Mouse (Mus musculus) lung, postnatal 0 days (tissue): ENCODE data around the gene Sgsm2. TPM values are rescaled to one million over a fixed set of nuclear protein-coding genes. Genes with fewer than 3 reads are reported as not detected.

Experiments
- ATAC-seq: fragments of 200-750 bp; cut with Nextera tagmentation; 2 replicates; pipeline ENCODE4 v1.8.0; 2017; ENCODE audit warnings: moderate library complexity
- DNase-seq: peaks from one replicate; pipeline ENCODE4 v3.0.0-alpha.2; 2016; ENCODE audit warnings: low spot score
- H3K27ac ChIP-seq: fragments of 300-500 bp; sonication (generic); 2 replicates; pipeline ENCODE4 v1.5.1; 2014; ENCODE audit warnings: antibody characterized with exemption, mild to moderate bottlenecking, low read length, mixed read lengths
- H3K27me3 ChIP-seq: fragments of 300-500 bp; sonication (generic); replicated peaks from 2 replicates; pipeline ENCODE4 v1.6.1; 2014; ENCODE audit warnings: low read length, mixed read lengths; ENCODE audit not compliant: insufficient read depth
- H3K36me3 ChIP-seq: fragments of 300-500 bp; sonication (generic); 2 replicates; pipeline ENCODE4 v1.6.1; 2014; ENCODE audit warnings: low read length, mixed read lengths; ENCODE audit not compliant: insufficient read depth
- H3K4me1 ChIP-seq: fragments of 300-500 bp; sonication (generic); 2 replicates; pipeline ENCODE4 v1.6.1; 2014; ENCODE audit warnings: antibody characterized with exemption, low read depth, low read length, mixed read lengths; ENCODE audit not compliant: insufficient read depth
- H3K4me2 ChIP-seq: fragments of 300-500 bp; sonication (generic); replicated peaks from 2 replicates; pipeline ENCODE4 v1.6.1; 2014; ENCODE audit warnings: low read depth, mild to moderate bottlenecking, low read length, moderate library complexity, mixed read lengths
- H3K4me3 ChIP-seq: fragments of 300-500 bp; sonication (generic); 2 replicates; pipeline ENCODE4 v1.5.1; 2014; ENCODE audit warnings: low read depth, low read length
- H3K9ac ChIP-seq: fragments of 300-500 bp; sonication (generic); replicated peaks from 2 replicates; pipeline ENCODE4 v1.6.1; 2014; ENCODE audit warnings: low read depth, mild to moderate bottlenecking
- H3K9me3 ChIP-seq: fragments of 300-500 bp; sonication (generic); 2 replicates; pipeline ENCODE4 v1.6.1; 2016; ENCODE audit warnings: low read length, mixed read lengths
- CTCF ChIP-seq: IDR thresholded peaks from 2 replicates; pipeline ENCODE4 v1.5.1; 2016; ENCODE audit warnings: antibody characterized with exemption, mild to moderate bottlenecking
- EP300 ChIP-seq: IDR thresholded peaks from 2 replicates; pipeline ENCODE4 v1.6.1; 2016; ENCODE audit warnings: antibody characterized with exemption, mild to moderate bottlenecking, control low read depth
- WGBS: fragments of 180-500 bp; shearing (Covaris S2); extraction: QIAGEN DNeasy Blood & Tissue Kit; methylation state at CpG from one replicate; pipeline ENCODE4 v1.1.7; 2014; 5-methylcytosine and 5-hydroxymethylcytosine counted together
- polyA plus RNA-seq: library from polyadenylated mRNA; unstranded; fragments of >200 nt; fragmentation: Nextera tagmentation; extraction: Ambion mirVana; gene quantifications from 2 replicates; pipeline ENCODE4 v1.2.1, GENCODE M21; 2015

Sgsm2 gene
- polyA plus RNA-seq, 1 experiment from 2014 or later, result 2.5 TPM

DNA sequence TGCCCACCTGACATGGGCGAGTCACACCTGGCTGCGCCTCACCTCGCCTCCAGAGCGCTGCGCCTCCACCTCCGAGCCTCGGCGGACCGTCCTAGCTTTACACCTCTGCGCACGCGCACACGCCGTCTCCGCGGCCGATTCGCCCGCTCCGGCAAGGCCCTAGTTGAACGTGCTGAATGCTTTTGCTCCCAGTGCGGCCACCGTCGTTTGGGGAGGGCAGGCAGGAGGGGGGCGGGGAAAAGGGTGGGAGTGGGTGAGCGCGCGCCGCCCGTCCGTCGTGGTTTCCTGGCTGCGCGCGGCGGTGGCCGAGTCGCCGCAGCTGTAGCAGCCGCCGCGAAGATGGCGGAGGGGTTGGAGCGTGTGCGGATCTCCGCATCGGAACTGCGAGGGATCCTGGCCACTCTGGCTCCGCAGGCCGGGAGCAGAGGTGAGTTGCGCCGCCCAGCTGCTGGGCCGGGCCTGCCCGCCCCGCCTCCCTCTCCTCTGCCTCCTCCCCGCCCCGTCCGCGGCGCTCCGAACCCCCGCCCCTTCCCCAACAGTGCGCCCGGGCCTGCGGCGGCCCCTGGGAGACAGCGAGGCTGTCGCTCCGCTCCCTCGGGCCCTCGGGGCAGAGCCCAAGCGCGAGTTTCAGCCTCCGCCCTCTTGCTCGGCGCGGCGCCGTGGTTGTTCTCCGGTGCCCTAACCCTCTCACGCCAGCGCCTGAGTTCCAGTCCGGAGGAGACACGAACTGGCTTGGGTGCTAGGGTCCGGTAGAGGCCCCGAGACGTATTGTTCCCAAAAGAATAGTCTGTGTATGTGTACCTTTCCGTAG, 28.9 kb upstream of the Sgsm2 start, which contains the start of the genes Smg6 and Srr:
TSS of gene Smg6 (plus strand) at position 247 of the 811 bp plus-strand sequence.
TSS of gene Srr (minus strand) at position 372 of the 811 bp plus-strand sequence.
- no peaks in the 10 kb centered on the region for H3K27me3 ChIP-seq
- peak; percentile 96 for ATAC-seq
- H3K4me2 ChIP-seq, result peak within 1 kb of the TSS; percentile 60
- H3K9me3 ChIP-seq, result no peaks in the 10 kb centered on the region
- DNase-seq, result peak; percentile 98
- H3K4me1 ChIP-seq, result peaks cover 9% of the 10 kb centered on the region; the same call in 1 of the 2 replicates
- TF ChIP-seq CTCF, result no peak; the same call in 1 of the 2 replicates
- no peak for TF ChIP-seq EP300
- H3K36me3 ChIP-seq, result 0 out of 2 replicates have a peak, but pooled peaks cover 5% of the 10 kb centered on the region
- peak within 1 kb of the TSS; percentile 95 for H3K9ac ChIP-seq
- peak within 1 kb of the TSS; percentile 90 for H3K4me3 ChIP-seq
- WGBS, result under 1% methylated on average over 51 of the region's 88 CpGs
- H3K27ac ChIP-seq, result peak within 1 kb of the TSS; percentile 98

DNA sequence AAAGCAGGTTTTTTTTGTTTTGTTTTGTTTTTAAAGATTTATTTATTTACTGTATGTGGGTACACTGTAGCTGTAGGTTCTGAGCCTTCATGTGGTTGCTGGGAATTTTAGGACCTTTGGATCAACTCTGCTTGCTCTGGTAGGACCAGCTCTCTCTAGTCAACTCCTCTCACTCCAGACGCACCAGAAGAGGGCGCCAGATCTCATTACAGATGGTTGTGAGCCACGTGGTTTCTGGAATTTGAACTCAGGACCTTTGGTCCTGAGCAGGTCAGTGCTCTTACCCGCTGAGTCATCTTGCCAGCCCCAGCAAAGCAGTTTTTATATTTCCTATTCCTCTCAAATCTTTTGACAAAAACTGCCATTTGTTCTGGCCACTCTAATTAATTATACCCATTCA, 27.3 kb upstream of the Sgsm2 start:
- Histone ChIP-seq H3K4me2 (no peak overlapping the region), H3K27ac (no peak overlapping the region), H3K4me3 (no peak overlapping the region), H3K4me1 (peaks cover 9% of the 10 kb centered on the region; the same call in 1 of the 2 replicates), H3K9ac (no peak overlapping the region), H3K36me3 (0 out of 2 replicates have a peak, but pooled peaks cover 1% of the 10 kb centered on the region), H3K27me3 (no peaks in the 10 kb centered on the region), H3K9me3 (no peaks in the 10 kb centered on the region)
- TF ChIP-seq CTCF, result peak; percentile 56
- no peak for TF ChIP-seq EP300
- peak; percentile 42 for DNase-seq
- WGBS, result 46% methylated on average over 4 of the region's 4 CpGs
- ATAC-seq, result no peak

DNA sequence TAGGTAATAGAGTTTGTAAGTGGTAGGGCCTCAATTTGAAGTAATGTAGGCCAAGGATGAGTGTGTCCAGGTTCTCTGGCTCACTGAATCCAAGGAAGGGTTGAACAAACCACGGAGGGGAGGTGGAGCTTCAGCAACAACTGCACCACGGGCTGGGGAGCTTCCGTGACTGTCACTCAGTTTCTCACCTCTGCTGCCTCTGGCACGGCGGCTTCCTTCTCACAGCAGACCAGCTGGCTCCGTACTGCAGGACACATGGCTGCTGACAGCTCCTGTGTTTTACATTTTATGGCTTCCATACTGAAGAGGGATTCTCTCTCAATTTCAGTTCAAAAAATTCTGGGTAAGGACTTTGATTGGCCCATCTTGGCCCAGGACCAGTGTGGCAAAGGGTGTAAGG, 22.4 kb upstream of the Sgsm2 start:
- Histone ChIP-seq H3K4me3 (no peak overlapping the region), H3K9me3 (no peaks in the 10 kb centered on the region), H3K27me3 (no peaks in the 10 kb centered on the region), H3K4me2 (no peak overlapping the region), H3K4me1 (no peaks in the 10 kb centered on the region), H3K9ac (no peak overlapping the region), H3K27ac (no peak overlapping the region), H3K36me3 (peaks cover 10% of the 10 kb centered on the region; the same call in 1 of the 2 replicates)
- ATAC-seq (no peak), DNase-seq (no peak)
- 79% methylated on average over 6 of the region's 6 CpGs for WGBS
- TF ChIP-seq EP300, result no peak
- no peak for TF ChIP-seq CTCF

DNA sequence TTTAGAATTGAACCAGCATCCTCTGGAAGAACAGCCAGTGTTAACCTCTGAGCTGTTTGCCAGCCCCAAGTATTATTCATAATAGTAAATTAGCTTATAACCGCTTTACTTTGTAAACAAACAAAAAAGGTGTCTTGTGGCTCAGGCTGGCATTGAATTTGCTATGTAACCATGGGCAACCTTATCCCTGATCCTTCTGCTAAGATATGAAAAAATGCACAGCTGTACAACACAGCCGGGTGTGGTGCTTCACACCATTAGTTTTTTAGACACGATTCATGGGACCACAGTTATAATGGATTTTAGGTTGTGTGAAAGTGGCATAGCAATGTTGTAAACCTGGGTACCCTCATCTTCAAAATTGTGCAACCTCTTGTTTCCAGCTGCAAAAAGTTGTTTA, 15.6 kb upstream of the Sgsm2 start:
- WGBS, result 81% methylated on average over 3 of the region's 3 CpGs
- ATAC-seq, result no peak

DNA sequence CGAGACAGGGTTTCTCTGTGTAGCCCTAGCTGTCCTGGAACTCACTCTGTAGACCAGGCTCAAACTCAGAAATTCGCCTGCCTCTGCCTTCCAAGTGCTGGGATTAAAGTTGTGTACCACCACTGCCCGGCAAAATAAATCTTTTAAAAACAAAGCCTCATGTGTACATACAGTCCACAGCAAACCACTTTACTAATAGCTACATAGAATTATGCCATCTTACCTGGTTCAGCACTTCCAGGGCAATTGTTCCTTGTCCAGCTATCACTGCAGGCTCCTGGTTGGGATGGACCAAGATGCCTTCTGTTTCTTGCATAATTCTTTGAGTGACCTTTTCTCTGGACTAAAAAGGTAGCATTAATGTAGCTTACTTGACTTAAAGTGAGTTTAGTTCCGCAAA, 13.1 kb upstream of the Sgsm2 start:
- Histone ChIP-seq H3K9ac (no peak overlapping the region), H3K4me1 (no peaks in the 10 kb centered on the region), H3K36me3 (peaks cover 19% of the 10 kb centered on the region), H3K27ac (no peak overlapping the region), H3K4me2 (no peak overlapping the region), H3K9me3 (no peaks in the 10 kb centered on the region), H3K4me3 (no peak overlapping the region), H3K27me3 (no peaks in the 10 kb centered on the region)
- ATAC-seq (no peak), DNase-seq (no peak)
- TF ChIP-seq CTCF, result no peak
- no peak for TF ChIP-seq EP300
- whole genome bisulfite sequencing, result 87% methylated on average over 4 of the region's 4 CpGs

More for the DNA sequence above, 15.6 kb upstream of the Sgsm2 start:
- Histone ChIP-seq H3K4me1 (no peaks in the 10 kb centered on the region), H3K27me3 (no peaks in the 10 kb centered on the region), H3K4me2 (no peak overlapping the region), H3K9me3 (no peaks in the 10 kb centered on the region), H3K4me3 (no peak overlapping the region), H3K27ac (no peak overlapping the region), H3K9ac (no peak overlapping the region), H3K36me3 (no peaks in the 10 kb centered on the region)
- TF ChIP-seq EP300 (no peak), CTCF (no peak)
- DNase-seq, result no peak

DNA sequence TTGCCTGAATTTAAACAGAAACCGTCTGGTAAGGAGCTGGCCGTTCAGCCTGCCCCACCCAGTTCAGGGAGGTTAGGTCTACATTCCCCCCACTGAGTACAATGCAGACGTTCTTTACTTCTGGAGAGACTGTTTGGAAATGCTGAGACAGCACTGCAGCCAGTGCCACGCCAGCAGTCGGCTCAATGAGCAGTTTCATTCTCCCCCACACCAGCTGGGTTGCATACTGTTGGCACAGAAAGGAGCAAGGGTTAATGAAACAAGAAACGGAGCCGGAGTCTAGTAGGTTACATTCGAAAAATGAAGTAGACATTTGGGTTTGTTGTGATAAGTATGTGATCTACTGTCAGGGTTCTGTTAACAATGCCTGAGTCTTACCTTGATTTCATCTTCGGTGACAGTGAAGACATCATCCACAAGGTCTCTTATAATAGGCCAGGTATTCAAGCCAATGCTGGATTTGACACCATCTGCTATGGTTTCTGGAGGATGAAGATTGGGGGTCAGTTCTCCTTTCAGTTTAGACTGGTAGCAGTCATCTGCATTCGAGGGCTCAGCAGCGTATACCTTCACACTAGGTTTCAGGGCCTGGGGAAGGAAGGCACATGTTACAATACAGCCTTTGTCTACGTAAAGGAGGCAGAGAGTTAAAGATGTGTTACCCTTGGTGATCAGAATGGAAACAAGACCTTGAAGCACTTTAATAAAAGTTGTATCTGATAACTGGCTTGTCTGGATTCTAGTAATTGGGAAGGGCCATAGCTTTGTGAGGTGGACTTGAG, 11.9 kb upstream of the Sgsm2 start:
- 69% methylated on average over 12 of the region's 12 CpGs for WGBS
- H3K9me3 ChIP-seq, result no peaks in the 10 kb centered on the region
- H3K4me3 ChIP-seq, result no peak overlapping the region
- H3K4me2 ChIP-seq, result no peak overlapping the region
- peaks cover 22% of the 10 kb centered on the region for H3K36me3 ChIP-seq
- no peak for TF ChIP-seq EP300
- DNase-seq (no peak), ATAC-seq (no peak)
- H3K27me3 ChIP-seq, result no peaks in the 10 kb centered on the region
- no peak overlapping the region for H3K9ac ChIP-seq
- no peak overlapping the region for H3K27ac ChIP-seq
- H3K4me1 ChIP-seq, result no peaks in the 10 kb centered on the region
